Mouse (Mus musculus): ENCODE results near the gene Tns1. TPM values are rescaled to one million over a fixed set of nuclear protein-coding genes. Genes with fewer than 3 reads are reported as not detected.
A peak's percentile ranks its signal among the peaks of the same experiment; 100 is the strongest.

Gene Tns1
- polyA plus RNA-seq, 1 experiment from 2014 or later, result 17.1 TPM

DNA sequence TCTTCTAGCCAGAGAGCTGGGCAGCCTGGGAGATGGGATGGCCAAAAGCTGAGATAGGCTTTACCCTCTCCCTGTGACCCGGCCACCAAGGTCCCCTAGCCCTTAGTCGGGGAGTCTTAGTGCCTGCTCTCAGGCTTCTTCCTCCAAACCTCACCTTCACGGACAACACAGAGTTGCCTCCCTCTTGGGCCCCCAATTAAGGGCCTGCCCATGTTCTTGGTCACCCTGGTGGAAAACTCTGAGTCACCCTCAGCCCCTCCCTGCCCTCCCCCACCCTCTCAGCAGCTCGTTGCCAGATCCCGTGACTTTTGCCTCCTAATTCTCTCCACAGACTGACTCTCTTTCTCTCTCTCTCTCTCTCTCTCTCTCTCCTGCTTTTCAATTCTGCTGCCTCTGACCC lies 39.5 kb downstream of the Tns1 start:
- 52% methylated on average over 5 of the region's 5 CpGs for WGBS
- Histone ChIP-seq H3K4me1 (peaks cover 12% of the 10 kb centered on the region; the same call in 1 of the 2 replicates), H3K27ac (replicated peaks) (no peak overlapping the region)

DNA sequence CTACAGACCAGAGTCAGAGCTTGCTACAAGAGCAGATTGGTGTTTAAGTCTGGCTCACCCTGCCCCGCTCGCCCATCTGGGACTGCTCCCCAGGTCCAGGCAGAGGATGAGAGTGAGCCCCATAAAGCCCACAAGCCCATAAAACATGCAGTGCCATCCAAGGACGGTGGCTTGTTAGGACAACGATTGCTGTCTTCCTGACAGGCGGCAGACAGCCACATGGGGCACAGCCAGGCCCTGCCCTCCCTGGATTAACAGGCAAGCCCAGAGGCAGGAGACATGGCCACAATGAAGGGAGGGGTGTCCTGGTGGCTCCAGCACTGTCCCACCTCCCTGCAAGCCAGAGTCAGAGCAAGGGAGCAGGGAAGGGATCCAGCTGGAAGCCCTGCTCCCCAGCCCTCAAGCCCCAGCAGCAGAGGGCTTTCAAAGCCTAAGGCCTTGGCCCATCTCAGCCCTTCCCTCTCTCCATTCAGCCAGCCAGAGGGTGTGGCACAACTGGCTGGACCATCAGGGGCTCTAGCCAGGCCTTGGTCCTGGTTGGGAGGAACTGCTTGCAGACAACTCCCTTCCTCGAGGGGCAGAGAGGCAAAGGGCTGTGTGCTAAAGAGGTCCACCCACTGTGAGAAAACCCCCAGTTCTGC lies 40.1 kb downstream of the Tns1 start:
- no peak for ATAC-seq (ENCODE audit: low FRiP score, low read depth)
- Histone ChIP-seq H3K27ac (replicated peaks) (no peak overlapping the region), H3K4me1 (peaks cover 12% of the 10 kb centered on the region; the same call in 1 of the 2 replicates), H3K9me3 (no peaks in the 10 kb centered on the region), H3K36me3 (no peaks in the 10 kb centered on the region), H3K27me3 (no peaks in the 10 kb centered on the region), H3K4me2 (replicated peaks) (no peak overlapping the region), H3K9ac (replicated peaks) (no peak overlapping the region), H3K4me3 (no peak overlapping the region)
- WGBS, result 71% methylated on average over 6 of the region's 6 CpGs

More for the DNA sequence above, 39.5 kb downstream of the Tns1 start:
- no peak overlapping the region for H3K4me3 ChIP-seq
- no peaks in the 10 kb centered on the region for H3K36me3 ChIP-seq
- no peak for ATAC-seq (ENCODE audit: low FRiP score, low read depth)
- H3K9me3 ChIP-seq, result no peaks in the 10 kb centered on the region
- 0 out of 2 replicates have a peak overlapping the region, but pooled peaks have one; percentile 15 for H3K9ac ChIP-seq (replicated peaks)
- no peak overlapping the region for H3K4me2 ChIP-seq (replicated peaks)
- no peaks in the 10 kb centered on the region for H3K27me3 ChIP-seq

DNA sequence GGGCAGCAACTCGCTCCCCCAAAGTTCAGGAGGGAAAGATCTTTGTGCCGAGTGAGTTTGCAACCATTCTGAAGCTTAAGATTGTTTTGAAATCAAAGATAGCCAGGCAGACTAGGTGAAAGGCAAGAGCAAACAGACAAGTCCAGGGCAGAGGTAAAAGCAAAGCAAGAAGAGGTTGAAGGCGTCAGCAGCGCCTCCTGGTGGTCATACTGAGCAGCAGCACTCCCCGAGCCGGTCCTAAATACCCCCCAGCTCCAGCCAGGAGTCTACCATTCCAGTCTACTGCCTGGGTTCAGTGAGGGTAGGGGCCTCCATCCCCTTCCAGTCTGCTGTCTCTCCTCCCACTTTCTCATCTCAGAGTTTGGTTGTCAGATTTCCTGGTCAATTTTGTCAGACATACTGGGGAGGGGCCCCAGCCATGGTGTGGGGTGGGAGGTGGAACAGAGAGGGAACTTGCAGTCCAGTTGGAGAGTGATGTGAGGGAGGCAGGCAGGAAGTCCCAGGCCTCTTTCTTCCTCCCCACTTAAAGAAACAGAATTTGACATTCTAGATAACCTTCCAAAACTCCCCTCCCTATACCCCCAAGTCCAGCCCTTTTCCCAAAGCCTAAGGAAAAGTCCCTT lies 41.3 kb downstream of the Tns1 start:
- Histone ChIP-seq H3K4me2 (replicated peaks) (no peak overlapping the region), H3K27ac (replicated peaks) (no peak overlapping the region), H3K36me3 (no peaks in the 10 kb centered on the region), H3K4me1 (peaks cover 12% of the 10 kb centered on the region; the same call in 1 of the 2 replicates), H3K9ac (replicated peaks) (no peak overlapping the region), H3K27me3 (no peaks in the 10 kb centered on the region), H3K4me3 (no peak overlapping the region), H3K9me3 (no peaks in the 10 kb centered on the region)
- ATAC-seq (ENCODE audit: low FRiP score, low read depth), result no peak
- WGBS, result 12% methylated on average over 6 of the region's 6 CpGs

DNA sequence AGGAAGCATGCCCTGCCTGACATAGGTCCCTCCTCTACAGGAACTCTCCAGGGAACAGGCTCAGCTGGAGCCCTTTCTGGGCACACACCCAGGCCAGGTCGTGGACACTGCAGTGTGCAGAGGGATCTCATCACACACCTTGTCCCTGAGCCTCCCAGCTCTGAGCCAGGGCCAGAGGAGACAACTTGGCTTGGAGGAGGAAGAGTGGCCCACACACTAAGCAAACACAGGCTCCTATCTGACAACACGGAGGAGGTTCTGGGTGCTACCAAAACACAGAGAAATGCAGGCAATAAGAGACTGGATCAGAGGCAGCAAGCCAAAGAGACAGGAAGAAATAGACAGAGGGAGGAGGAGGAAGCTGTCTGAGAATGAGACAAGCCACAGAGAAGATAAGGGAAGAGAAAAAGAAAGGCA lies 42.7 kb downstream of the Tns1 start:
- H3K4me2 ChIP-seq (replicated peaks), result no peak overlapping the region
- no peaks in the 10 kb centered on the region; the same call in 1 of the 2 replicates for H3K27me3 ChIP-seq
- no peak overlapping the region for H3K27ac ChIP-seq (replicated peaks)
- WGBS, result 53% methylated on average over 2 of the region's 2 CpGs
- no peak overlapping the region for H3K9ac ChIP-seq (replicated peaks)
- H3K9me3 ChIP-seq, result no peaks in the 10 kb centered on the region
- no peak for ATAC-seq (ENCODE audit: low FRiP score, low read depth)
- H3K4me1 ChIP-seq, result peaks cover 12% of the 10 kb centered on the region; the same call in 1 of the 2 replicates
- H3K36me3 ChIP-seq, result no peaks in the 10 kb centered on the region
- no peak overlapping the region for H3K4me3 ChIP-seq

DNA sequence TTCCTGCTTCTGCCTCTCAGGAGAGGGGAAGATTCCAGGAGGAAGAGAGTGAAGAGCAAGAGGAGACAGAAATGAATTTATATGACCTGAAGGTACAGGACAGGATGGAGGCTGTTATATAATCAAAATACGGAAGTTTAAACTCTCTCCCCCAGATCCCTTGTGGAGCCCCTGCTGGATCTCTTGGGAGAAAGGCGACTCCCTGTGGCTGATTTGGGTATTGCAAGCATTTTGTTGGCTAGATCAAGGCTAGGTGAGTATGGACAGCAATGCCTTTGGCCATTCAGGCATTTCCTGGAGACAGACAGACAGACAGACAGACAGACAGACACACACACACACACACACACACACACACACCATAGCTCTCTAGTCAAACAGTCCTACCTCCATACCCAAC lies 46.9 kb downstream of the Tns1 start:
- no peaks in the 10 kb centered on the region; the same call in 1 of the 2 replicates for H3K27me3 ChIP-seq
- H3K9ac ChIP-seq (replicated peaks), result no peak overlapping the region
- no peak for ATAC-seq (ENCODE audit: low FRiP score, low read depth)
- no peak overlapping the region for H3K4me3 ChIP-seq
- peaks cover 9% of the 10 kb centered on the region; the same call in 1 of the 2 replicates for H3K4me1 ChIP-seq
- no peak overlapping the region for H3K27ac ChIP-seq (replicated peaks)
- WGBS, result 17% methylated on average over 2 of the region's 2 CpGs
- no peaks in the 10 kb centered on the region for H3K9me3 ChIP-seq
- H3K36me3 ChIP-seq, result no peaks in the 10 kb centered on the region
- no peak overlapping the region for H3K4me2 ChIP-seq (replicated peaks)

DNA sequence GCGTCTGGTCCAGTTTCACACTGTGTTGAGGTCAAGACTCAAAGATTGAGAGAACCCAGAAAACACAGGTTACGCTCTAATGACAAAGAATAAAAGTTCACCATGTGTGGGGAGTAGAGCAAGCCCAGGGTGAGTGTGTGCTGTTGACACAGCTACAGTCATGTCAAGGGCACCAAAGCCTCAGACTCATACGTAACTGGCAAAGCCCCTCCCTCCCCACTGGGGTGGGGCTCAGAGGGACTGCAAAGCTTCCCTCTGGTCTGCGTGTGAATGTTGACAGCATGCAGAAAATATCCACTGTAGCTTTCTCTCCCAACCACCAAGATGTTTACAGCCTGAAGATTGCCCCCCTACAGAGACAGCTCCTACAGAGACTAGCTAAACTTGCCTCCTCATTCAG lies 48.0 kb downstream of the Tns1 start:
- no peaks in the 10 kb centered on the region for H3K9me3 ChIP-seq
- no peak overlapping the region for H3K9ac ChIP-seq (replicated peaks)
- WGBS, result 88% methylated on average over 4 of the region's 4 CpGs
- H3K4me3 ChIP-seq, result no peak overlapping the region
- no peaks in the 10 kb centered on the region for H3K36me3 ChIP-seq
- ATAC-seq (ENCODE audit: low FRiP score, low read depth), result no peak
- no peak overlapping the region for H3K27ac ChIP-seq (replicated peaks)
- H3K27me3 ChIP-seq, result peaks cover under 1% of the 10 kb centered on the region; the same call in 1 of the 2 replicates
- H3K4me1 ChIP-seq, result no peaks in the 10 kb centered on the region
- H3K4me2 ChIP-seq (replicated peaks), result no peak overlapping the region

DNA sequence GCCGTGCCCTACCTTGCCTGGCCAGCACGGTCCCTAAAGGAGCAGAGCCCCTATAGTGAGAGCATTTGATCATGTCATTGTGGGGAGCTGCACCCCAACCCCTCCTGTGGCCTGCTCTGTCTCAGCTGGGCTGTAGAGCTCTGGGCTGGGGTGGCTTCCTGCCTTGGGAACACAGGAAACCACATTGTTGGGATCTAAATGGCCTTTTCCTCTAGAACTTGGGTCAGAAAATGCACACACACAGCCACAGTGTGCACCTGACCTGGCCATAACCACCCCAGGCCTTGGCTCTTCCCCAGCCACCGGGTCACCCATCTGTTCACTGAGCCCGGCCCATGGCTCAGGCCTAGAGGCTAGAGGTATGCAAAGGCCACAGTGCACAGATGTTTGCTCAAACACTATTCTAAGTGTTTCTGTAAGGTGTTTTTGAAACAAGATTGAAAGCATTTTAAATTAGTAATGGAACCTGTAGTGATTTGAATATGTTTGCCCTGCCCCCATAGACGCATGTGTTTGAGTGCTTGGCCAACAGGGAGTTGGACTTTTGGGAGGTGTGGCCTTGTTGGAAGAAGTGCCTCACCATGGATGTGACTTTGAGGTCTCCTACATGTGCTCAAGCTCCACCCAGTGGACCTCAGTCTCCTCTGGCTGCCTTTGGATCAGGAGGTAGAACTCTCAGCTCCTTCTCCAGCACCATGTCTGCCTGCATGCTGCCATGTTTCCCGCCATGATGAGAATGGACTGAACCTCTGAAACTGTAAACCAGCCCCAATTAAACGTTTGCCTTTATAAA lies 49.4 kb downstream of the Tns1 start:
- WGBS, result 89% methylated on average over 7 of the region's 7 CpGs
- Histone ChIP-seq H3K27ac (replicated peaks) (no peak overlapping the region), H3K4me3 (no peak overlapping the region), H3K4me1 (no peaks in the 10 kb centered on the region), H3K36me3 (no peaks in the 10 kb centered on the region), H3K4me2 (replicated peaks) (no peak overlapping the region), H3K27me3 (peaks cover 8% of the 10 kb centered on the region), H3K9ac (replicated peaks) (no peak overlapping the region), H3K9me3 (no peaks in the 10 kb centered on the region)
- ATAC-seq (ENCODE audit: low FRiP score, low read depth), result no peak

DNA sequence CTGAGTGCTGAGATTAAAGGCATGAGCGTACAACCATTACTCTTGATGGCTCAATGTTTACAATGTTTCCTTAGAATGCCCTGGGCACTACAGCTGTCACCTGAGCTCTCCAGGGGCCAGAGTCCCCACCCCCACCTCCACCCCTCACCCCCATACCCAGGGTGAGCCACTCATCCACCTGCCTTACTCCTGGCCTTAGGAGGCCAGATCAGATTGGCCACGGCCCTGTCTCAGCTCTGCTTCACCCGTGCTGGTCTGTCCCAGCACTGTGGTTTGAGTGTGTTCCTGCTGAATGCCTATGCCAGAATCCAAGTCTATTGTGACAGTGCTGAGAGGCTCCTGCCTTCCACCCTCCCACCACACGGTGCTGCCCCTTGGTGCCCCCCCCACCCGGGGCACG lies 50.5 kb downstream of the Tns1 start:
- Histone ChIP-seq H3K9ac (replicated peaks) (no peak overlapping the region), H3K9me3 (no peaks in the 10 kb centered on the region), H3K36me3 (no peaks in the 10 kb centered on the region), H3K4me2 (replicated peaks) (no peak overlapping the region), H3K4me3 (no peak overlapping the region), H3K27ac (replicated peaks) (no peak overlapping the region), H3K4me1 (peaks cover 4% of the 10 kb centered on the region), H3K27me3 (peaks cover 19% of the 10 kb centered on the region)
- no peak for ATAC-seq (ENCODE audit: low FRiP score, low read depth)
- WGBS, result 78% methylated on average over 6 of the region's 6 CpGs

DNA sequence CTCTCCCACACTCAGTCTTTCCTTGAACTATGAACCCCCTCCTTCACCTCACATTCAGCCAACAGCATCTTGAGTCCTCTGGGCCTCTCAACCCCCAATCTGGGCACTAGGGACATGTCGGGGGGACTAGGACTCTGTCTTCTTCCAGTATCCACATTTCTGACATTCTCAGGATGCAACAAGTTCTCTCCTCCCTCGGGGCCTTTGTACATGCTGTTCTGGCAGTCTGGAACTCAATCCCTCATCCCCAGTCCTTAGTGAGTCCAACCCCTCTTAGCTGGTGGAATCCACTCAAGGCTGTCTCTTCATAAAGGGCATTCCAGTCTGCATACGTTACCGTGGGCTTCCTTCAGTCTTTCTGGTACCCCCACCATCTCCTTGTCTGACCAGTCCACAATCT lies 53.5 kb downstream of the Tns1 start:
- no peak for ATAC-seq (ENCODE audit: low FRiP score, low read depth)
- Histone ChIP-seq H3K27ac (replicated peaks) (no peak overlapping the region), H3K9ac (replicated peaks) (no peak overlapping the region), H3K4me2 (replicated peaks) (no peak overlapping the region), H3K4me3 (no peak overlapping the region), H3K9me3 (no peaks in the 10 kb centered on the region), H3K4me1 (peaks cover 16% of the 10 kb centered on the region), H3K36me3 (no peaks in the 10 kb centered on the region), H3K27me3 (peaks cover 48% of the 10 kb centered on the region)
- WGBS, result 87% methylated on average over 4 of the region's 4 CpGs

DNA sequence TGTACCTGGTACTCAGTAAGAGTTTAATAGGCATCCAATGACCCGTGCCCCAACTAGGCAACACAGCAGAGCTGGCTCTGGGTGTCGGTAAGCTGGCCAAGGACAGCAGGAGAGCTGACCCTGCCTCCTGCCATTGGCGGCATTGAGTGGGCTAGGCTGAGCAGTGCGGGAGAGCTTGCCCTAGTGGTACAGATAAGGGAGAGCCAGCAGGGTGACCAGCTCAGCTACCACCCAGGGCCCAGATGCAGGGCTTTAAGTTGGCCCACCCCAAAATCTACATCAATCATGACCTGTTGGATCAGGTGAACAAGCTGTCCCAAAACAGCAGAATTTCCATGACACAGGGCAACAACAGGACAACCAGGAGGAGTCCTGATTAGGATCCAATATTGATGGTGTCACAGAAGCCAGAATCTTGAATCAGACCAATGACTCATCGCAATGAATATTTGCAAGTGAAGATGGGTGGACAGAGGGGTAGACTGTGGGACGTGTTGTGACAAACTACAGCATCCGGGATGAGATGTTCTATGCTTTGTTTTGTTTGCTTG lies 54.2 kb downstream of the Tns1 start:
- Histone ChIP-seq H3K4me3 (no peak overlapping the region), H3K36me3 (no peaks in the 10 kb centered on the region), H3K4me1 (peaks cover 16% of the 10 kb centered on the region), H3K27me3 (peaks cover 48% of the 10 kb centered on the region), H3K9me3 (no peaks in the 10 kb centered on the region), H3K27ac (replicated peaks) (no peak overlapping the region), H3K4me2 (replicated peaks) (no peak overlapping the region), H3K9ac (replicated peaks) (no peak overlapping the region)
- no peak for ATAC-seq (ENCODE audit: low FRiP score, low read depth)
- WGBS, result 71% methylated on average over 7 of the region's 7 CpGs

DNA sequence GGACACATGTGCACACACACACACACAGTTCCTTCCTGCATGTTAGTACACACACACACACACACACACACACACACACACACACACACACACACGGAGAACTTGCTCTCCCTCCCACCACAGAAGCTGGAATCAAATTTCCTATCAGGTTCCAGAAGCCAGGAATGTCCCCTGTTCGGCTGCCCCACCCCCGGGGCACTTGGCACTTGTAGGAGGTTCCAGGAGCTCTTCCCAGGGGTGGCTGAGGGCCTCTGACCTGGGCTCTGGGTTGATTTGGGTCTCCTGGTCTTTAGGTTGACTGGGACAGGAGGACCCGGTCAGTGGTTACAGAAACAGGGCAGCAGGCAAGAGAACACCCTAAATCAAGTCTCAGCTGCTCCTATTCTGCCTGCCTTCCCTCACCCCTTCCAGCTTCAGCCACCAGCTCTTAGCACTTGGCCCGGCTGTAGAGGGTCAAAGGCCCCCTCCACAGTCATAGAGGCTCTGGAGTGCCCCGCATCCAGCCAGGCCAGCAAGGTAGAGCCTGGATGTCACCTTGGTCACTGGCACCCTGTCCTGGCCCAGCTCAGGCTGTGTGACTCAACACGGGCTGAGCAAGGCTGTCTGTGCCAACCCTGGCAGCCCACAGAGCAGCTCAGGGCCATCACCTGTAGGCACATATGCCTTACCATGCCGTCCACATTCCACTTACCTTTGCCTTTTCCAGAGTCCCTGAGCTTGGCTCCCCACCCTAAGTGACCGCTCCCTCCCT lies 55.0 kb downstream of the Tns1 start:
- no peaks in the 10 kb centered on the region for H3K36me3 ChIP-seq
- ATAC-seq (ENCODE audit: low FRiP score, low read depth), result no peak
- H3K27ac ChIP-seq (replicated peaks), result no peak overlapping the region
- peaks cover 16% of the 10 kb centered on the region for H3K4me1 ChIP-seq
- WGBS, result 49% methylated on average over 9 of the region's 9 CpGs
- H3K4me3 ChIP-seq, result no peak overlapping the region
- H3K9me3 ChIP-seq, result no peaks in the 10 kb centered on the region
- H3K27me3 ChIP-seq, result peaks cover 48% of the 10 kb centered on the region
- H3K9ac ChIP-seq (replicated peaks), result no peak overlapping the region
- peak overlapping the region; percentile 53; the same call in 1 of the 2 replicates for H3K4me2 ChIP-seq (replicated peaks)
